ENCODE assay signal across 9 mouse cellular contexts in the genomic region with DNA sequence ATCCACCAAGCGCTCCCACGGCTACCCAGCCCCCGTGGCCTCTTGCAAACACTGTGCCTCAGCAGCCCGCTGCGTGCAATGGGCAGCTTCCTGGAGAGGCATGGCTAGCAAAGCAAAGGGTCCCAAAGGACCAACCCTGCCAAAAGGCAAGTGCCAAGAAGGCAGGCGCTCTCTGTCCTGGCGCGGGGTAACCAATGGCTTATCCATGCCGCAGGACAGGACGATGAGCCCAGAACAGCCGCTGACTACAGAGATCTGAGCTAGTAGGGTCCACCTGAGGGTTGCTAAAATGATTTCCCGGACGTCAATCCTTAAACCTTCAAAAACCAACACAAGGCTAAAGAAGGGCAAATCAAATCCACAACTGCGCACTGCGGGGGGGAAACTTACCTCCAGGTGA.
DNase-seq lines count a peak whose midpoint lies in the region; ATAC-seq and TF ChIP-seq lines count a peak whose summit lies in the region.
"Had no signal": no experiment of that assay in that cellular context is flagged by ENCODE, and none has a peak within 500 bp of the region (broad histone marks: within the 10 kb centered on the region; RNA-seq: fewer than 3 reads in every experiment).

No protein-coding gene starts in this region.

- intact Hi-C loops in left cerebral cortex, postnatal 4 days (cut with DNase I): no loop called here

- H3K9me3 ChIP-seq in heart, postnatal 0 days (replicated peaks; ENCODE audit: control insufficient read depth, low read length): no peaks in the 10 kb centered on the region
- H3K9me3 ChIP-seq in midbrain, embryonic 12.5 days: no peaks in the 10 kb centered on the region

- 16% methylated on average over 15 of the region's 15 CpGs for WGBS in kidney, adult 2 months
- WGBS in heart, postnatal 0 days: 16% methylated on average over 15 of the region's 15 CpGs
- 20% methylated on average over 15 of the region's 15 CpGs for WGBS in midbrain, embryonic 12.5 days

- no peak for TF ChIP-seq POLR2A in kidney, adult 2 months (IDR thresholded peaks at IDR 0.05; ENCODE audit: low read depth, low read length)
- no peak for TF ChIP-seq POLR2A in bone marrow macrophage, adult 2 months (IDR thresholded peaks at IDR 0.05; ENCODE audit: borderline replicate concordance, low read depth, low read length)

- no peak overlapping the region for H3K27ac ChIP-seq in kidney, adult 2 months (ENCODE audit: insufficient read depth, low read depth, low read length)
- H3K27ac ChIP-seq in bone marrow macrophage, adult 2 months (ENCODE audit: insufficient read depth, low read depth, low read length): no peak overlapping the region
- no peak overlapping the region for H3K27ac ChIP-seq in heart, postnatal 0 days (ENCODE audit: low read depth)
- H3K27ac ChIP-seq in midbrain, embryonic 12.5 days (replicated peaks): no peak overlapping the region
- H3K27ac ChIP-seq: macrophage had no signal

- no peak for TF ChIP-seq EP300 in heart, postnatal 0 days (IDR thresholded peaks at IDR 0.05; ENCODE audit: low read depth)

- peak overlapping the region; percentile 57 for H3K4me3 ChIP-seq in kidney, adult 2 months (ENCODE audit: insufficient read depth, low read depth, low read length)
- H3K4me3 ChIP-seq in bone marrow macrophage, adult 2 months (ENCODE audit: insufficient read depth, low read length): peak overlapping the region; percentile 69
- H3K4me3 ChIP-seq in heart, postnatal 0 days (ENCODE audit: low read depth, low read length): peak overlapping the region; percentile 62
- H3K4me3 ChIP-seq in midbrain, embryonic 12.5 days: peak overlapping the region; percentile 61

- peak overlapping the region; percentile 87 for H3K4me2 ChIP-seq in heart, postnatal 0 days (ENCODE audit: low read depth, low read length)
- H3K4me2 ChIP-seq in midbrain, embryonic 12.5 days (replicated peaks): peak overlapping the region; percentile 77

- TF ChIP-seq CTCF in kidney, adult 2 months (conservative IDR thresholded peaks at IDR 0.05; ENCODE audit: insufficient read depth, insufficient read length, low read depth, low read length): no peak
- no peak for TF ChIP-seq CTCF in bone marrow macrophage, adult 2 months (IDR thresholded peaks at IDR 0.05; ENCODE audit: low read depth, low read length)
- no peak for TF ChIP-seq CTCF in heart, postnatal 0 days (IDR thresholded peaks at IDR 0.05; ENCODE audit: low read depth)

- no peaks in the 10 kb centered on the region for H3K27me3 ChIP-seq in kidney, adult 2 months (replicated peaks; ENCODE audit: control insufficient read depth, insufficient read depth, low read length)
- peaks cover 14% of the 10 kb centered on the region for H3K27me3 ChIP-seq in heart, postnatal 0 days (ENCODE audit: control insufficient read depth, insufficient read depth, low read length)
- H3K27me3 ChIP-seq in midbrain, embryonic 12.5 days: peaks cover 92% of the 10 kb centered on the region

- peak; percentile 12; the same call in 1 of the 2 replicates for ATAC-seq in heart, postnatal 0 days (ENCODE audit: insufficient read depth, low read depth)
- peak; percentile 28; the same call in 1 of the 2 replicates for ATAC-seq in midbrain, embryonic 12.5 days (ENCODE audit: low FRiP score, low read depth)
- ATAC-seq in activated CD4-positive, CD25-positive, alpha-beta regulatory T cell, adult 4 months: no peak

- H3K36me3 ChIP-seq in kidney, adult 2 months (ENCODE audit: control insufficient read depth, insufficient read depth, low read length): no peaks in the 10 kb centered on the region
- H3K36me3 ChIP-seq in heart, postnatal 0 days (replicated peaks; ENCODE audit: control insufficient read depth, insufficient read depth, low read length): no peaks in the 10 kb centered on the region
- no peaks in the 10 kb centered on the region for H3K36me3 ChIP-seq in midbrain, embryonic 12.5 days

- H3K9ac ChIP-seq in heart, postnatal 0 days (replicated peaks; ENCODE audit: low read depth, low read length): no peak overlapping the region
- peak overlapping the region; percentile 73 for H3K9ac ChIP-seq in midbrain, embryonic 12.5 days (replicated peaks)

- H3K4me1 ChIP-seq in kidney, adult 2 months (ENCODE audit: control insufficient read depth, insufficient read depth, low read length): no peaks in the 10 kb centered on the region
- no peaks in the 10 kb centered on the region for H3K4me1 ChIP-seq in bone marrow macrophage, adult 2 months (ENCODE audit: control insufficient read depth, insufficient read depth, low read length)
- H3K4me1 ChIP-seq in heart, postnatal 0 days (ENCODE audit: control insufficient read depth, insufficient read depth): 0 out of 2 replicates have a peak, but pooled peaks cover 8% of the 10 kb centered on the region
- peaks cover 29% of the 10 kb centered on the region for H3K4me1 ChIP-seq in midbrain, embryonic 12.5 days

- no peak for DNase-seq in kidney, adult 2 months
- DNase-seq in kidney, adult 8-10 months: no peak
- DNase-seq in heart, postnatal 0 days (ENCODE audit: low spot score): no peak
- no peak for DNase-seq in left cerebral cortex, adult 9 months (ENCODE audit: low spot score in 2 of 2)
- no peak for DNase-seq in left cerebral cortex, postnatal 4 days
